Mouse (Mus musculus) hindbrain, embryonic 15.5 days (tissue): ENCODE measurements at regions not wholly inside any gene's neighbourhood (a gene's known extent, or its start where the extent isn't known, plus 50 kb on each side); places are given as distances from the start of the nearest gene placed in this dataset.
"Not testable (repeated sequence)": the region's sequence is repeated elsewhere in the genome, so short reads cannot be mapped to it uniquely, and the experiment has no call there.

Source experiments
- ATAC-seq: fragments of 200-750 bp; cut with Nextera tagmentation; 2 replicates; pipeline ENCODE4 v1.8.0; 2017; ENCODE audit warnings: low read depth, moderate number of reproducible peaks, moderate TSS enrichment; ENCODE audit not compliant: low FRiP score
- H3K27ac ChIP-seq: fragments of 300-500 bp; sonication (generic); replicated peaks from 2 replicates; pipeline ENCODE4 v1.5.1; 2015; ENCODE audit warnings: mild to moderate bottlenecking, inconsistent platforms
- H3K27me3 ChIP-seq: fragments of 300-500 bp; sonication (generic); 2 replicates; pipeline ENCODE4 v1.6.1; 2015; ENCODE audit warnings: control low read depth, inconsistent platforms
- H3K36me3 ChIP-seq: fragments of 300-500 bp; sonication (generic); 2 replicates; pipeline ENCODE4 v1.6.1; 2015; ENCODE audit warnings: control low read depth, inconsistent platforms
- H3K4me1 ChIP-seq: fragments of 300-500 bp; sonication (generic); replicated peaks from 2 replicates; pipeline ENCODE4 v1.6.1; 2015; ENCODE audit warnings: control low read depth, inconsistent platforms
- H3K4me2 ChIP-seq: fragments of 300-500 bp; sonication (generic); 2 replicates; pipeline ENCODE4 v1.6.1; 2015; ENCODE audit warnings: moderate library complexity, mild to moderate bottlenecking, inconsistent platforms
- H3K4me3 ChIP-seq: fragments of 300-500 bp; sonication (generic); 2 replicates; pipeline ENCODE4 v1.5.1; 2015; ENCODE audit warnings: mild to moderate bottlenecking, inconsistent platforms
- H3K9ac ChIP-seq: fragments of 300-500 bp; sonication (generic); 2 replicates; pipeline ENCODE4 v1.6.1; 2015; ENCODE audit warnings: inconsistent platforms
- H3K9me3 ChIP-seq: fragments of 300-500 bp; sonication (generic); 2 replicates; pipeline ENCODE4 v1.6.1; 2016; ENCODE audit warnings: control low read depth, inconsistent platforms
- WGBS: fragments of 180-500 bp; shearing (Covaris S2); methylation state at CpG from one replicate; pipeline ENCODE4 v1.1.7; 2015; 5-methylcytosine and 5-hydroxymethylcytosine counted together

DNA sequence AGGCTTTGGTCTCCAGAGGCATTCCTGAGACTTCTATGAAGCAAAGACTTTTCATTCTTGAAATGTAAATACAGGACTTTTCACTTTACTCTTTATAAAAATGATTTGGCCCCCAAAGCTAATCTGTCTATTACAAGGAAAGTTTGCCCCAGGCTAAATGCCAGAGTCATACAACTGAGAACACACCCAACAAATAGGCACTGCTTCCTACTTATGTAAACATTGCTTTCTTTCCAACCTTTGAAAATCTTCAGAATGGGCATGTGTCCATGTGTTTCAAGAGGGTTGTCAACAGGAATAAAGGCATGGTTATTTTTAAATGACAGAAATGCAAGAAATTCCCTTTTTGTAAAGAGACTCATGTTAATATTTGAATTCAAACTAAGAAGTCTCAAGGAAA is 248.4 kb downstream of the Lpin1 start:
- H3K9me3 ChIP-seq, result no peaks in the 10 kb centered on the region
- H3K27ac ChIP-seq, result no peak overlapping the region
- no peak overlapping the region for H3K9ac ChIP-seq
- H3K4me3 ChIP-seq, result no peak overlapping the region
- no peaks in the 10 kb centered on the region for H3K36me3 ChIP-seq
- no peaks in the 10 kb centered on the region for H3K4me1 ChIP-seq
- no peaks in the 10 kb centered on the region for H3K27me3 ChIP-seq
- H3K4me2 ChIP-seq, result no peak overlapping the region
- ATAC-seq, result no peak

DNA sequence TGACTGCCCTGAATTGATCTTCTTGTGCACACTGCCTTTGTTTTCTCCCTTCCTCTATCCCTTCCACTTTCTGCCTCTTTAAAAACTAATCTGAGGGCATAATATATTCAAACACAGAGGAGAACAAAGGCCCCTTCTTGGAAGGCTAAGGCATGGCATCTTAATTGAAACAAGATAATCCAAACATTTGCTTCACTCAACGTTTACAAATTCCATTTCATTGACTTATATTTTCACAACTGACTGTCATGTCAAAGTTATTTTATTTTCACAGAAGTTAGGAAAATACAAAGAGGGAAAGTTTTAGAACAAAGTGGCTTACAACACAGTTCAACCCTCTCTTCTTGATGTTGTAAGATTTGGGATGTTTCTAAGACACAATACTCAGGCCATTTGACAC is 251.9 kb downstream of the Lpin1 start:
- Histone ChIP-seq H3K27ac (no peak overlapping the region), H3K9me3 (no peaks in the 10 kb centered on the region), H3K4me1 (no peaks in the 10 kb centered on the region), H3K4me3 (no peak overlapping the region), H3K9ac (no peak overlapping the region), H3K4me2 (no peak overlapping the region), H3K36me3 (no peaks in the 10 kb centered on the region), H3K27me3 (no peaks in the 10 kb centered on the region)
- no peak for ATAC-seq
- WGBS, result 21% methylated on average over 1 of the region's 1 CpGs

DNA sequence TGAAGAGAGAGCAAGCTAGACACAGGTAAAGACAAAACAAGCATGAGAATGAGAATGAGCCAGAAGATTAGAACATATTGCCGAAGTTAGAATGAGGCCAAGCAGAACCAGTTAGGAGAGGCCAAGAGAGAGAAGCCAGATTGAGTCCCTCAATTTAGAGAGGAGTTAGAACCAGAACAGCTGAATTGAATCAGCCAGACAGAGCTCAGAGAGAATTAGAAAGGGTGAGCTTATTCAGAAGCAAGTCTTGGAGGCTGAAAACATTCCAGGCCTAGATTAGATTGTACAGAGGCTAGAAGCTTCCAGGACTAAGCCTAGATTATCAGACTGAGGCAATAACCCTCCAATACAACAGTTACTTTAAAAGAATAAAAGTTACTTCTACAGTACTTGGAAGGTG is 256.1 kb downstream of the Lpin1 start:
- H3K4me1 ChIP-seq, result no peaks in the 10 kb centered on the region
- H3K9me3 ChIP-seq, result no peaks in the 10 kb centered on the region
- no peak for ATAC-seq
- no peak overlapping the region for H3K4me2 ChIP-seq
- WGBS, result 89% methylated on average over 1 of the region's 1 CpGs
- no peaks in the 10 kb centered on the region for H3K36me3 ChIP-seq
- H3K9ac ChIP-seq, result no peak overlapping the region
- no peak overlapping the region for H3K27ac ChIP-seq
- H3K27me3 ChIP-seq, result no peaks in the 10 kb centered on the region
- H3K4me3 ChIP-seq, result no peak overlapping the region

DNA sequence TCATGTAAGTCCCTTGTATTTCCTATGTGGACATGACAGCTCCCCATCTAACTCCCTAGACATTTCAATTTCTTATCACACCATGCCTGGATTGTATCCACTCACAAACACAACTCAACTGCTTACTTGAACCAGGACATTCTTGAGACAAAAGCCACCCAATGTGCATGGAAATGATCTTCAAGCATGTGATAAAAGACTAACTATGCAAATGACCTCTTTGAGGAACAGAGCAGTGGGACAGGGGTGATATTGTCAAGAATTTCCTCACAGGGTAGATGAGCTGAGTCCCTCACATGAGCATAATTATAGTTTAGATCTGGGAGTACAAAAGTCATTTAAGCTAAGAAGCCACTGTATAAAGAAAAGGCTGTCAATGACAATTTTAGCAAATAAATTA is 259.0 kb downstream of the Lpin1 start:
- H3K4me3 ChIP-seq, result no peak overlapping the region
- H3K27me3 ChIP-seq, result no peaks in the 10 kb centered on the region
- no peaks in the 10 kb centered on the region for H3K9me3 ChIP-seq
- H3K4me2 ChIP-seq, result no peak overlapping the region
- no peak overlapping the region for H3K27ac ChIP-seq
- H3K36me3 ChIP-seq, result no peaks in the 10 kb centered on the region
- no peaks in the 10 kb centered on the region for H3K4me1 ChIP-seq
- ATAC-seq, result no peak
- no peak overlapping the region for H3K9ac ChIP-seq

DNA sequence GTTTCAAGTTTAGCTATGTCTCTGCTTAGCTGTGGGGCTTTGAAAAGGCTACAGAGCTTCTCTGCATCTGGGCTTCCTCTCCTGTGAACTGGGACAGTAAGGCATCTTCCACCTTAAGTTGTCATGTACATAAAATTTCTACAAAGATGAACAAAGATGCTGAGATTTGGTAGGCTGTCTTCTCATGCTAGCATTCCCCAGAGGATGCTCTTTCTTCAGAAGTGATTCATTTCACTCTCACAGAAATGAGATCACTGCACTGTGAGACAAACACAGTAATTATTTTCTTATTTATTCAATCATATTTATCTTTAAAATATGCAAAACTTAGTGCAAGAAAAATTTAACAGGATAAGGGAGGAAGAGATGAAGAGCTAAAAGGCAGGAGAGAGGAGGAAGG is 261.5 kb downstream of the Lpin1 start:
- no peaks in the 10 kb centered on the region for H3K4me1 ChIP-seq
- H3K4me3 ChIP-seq, result no peak overlapping the region
- H3K27ac ChIP-seq, result no peak overlapping the region
- no peak overlapping the region for H3K4me2 ChIP-seq
- no peak for ATAC-seq
- H3K9me3 ChIP-seq, result no peaks in the 10 kb centered on the region
- no peak overlapping the region for H3K9ac ChIP-seq
- H3K27me3 ChIP-seq, result no peaks in the 10 kb centered on the region
- no peaks in the 10 kb centered on the region for H3K36me3 ChIP-seq

DNA sequence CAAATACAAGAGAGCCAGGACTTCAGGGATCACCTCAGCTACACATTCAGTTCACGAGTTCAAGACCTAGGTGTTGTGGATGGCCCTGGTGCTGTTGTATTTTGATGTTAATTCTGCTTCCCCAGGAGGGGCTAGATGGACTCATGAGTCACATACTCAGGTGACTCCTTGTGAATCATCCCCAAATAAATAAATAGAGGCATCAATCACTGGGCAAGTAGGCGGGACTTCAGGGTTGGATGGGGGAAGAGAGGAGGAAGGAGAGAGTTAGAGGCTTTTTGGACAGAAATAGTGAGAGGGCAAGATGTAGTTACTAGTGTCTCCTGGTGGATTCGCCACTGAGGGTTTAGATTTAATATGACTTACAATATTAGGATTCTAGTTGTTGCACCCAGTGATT is 266.7 kb downstream of the Lpin1 start:
- Histone ChIP-seq H3K9me3 (no peaks in the 10 kb centered on the region), H3K9ac (no peak overlapping the region), H3K4me3 (no peak overlapping the region), H3K36me3 (no peaks in the 10 kb centered on the region), H3K4me2 (no peak overlapping the region), H3K27me3 (no peaks in the 10 kb centered on the region), H3K27ac (no peak overlapping the region), H3K4me1 (no peaks in the 10 kb centered on the region)
- WGBS, result 89% methylated on average over 3 of the region's 3 CpGs
- ATAC-seq, result no peak

DNA sequence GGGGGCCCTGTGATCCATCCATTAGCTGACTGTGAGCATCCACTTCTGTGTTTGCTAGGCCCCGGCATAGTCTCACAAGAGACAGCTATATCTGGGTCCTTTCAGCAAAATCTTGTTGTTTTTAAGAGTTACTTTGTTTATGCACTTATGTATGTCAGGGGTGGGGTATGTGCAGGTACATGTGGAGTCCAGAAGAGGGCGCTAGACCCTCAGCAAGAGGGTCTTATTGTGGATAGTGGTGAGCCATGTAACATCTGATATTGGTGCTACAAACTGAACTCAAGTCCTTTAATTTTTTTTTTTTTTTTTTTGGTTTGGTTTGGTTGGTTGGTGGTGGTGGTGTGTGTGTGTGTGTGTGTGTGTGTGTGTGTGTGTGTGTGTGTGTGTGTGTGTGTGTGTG is 268.7 kb downstream of the Lpin1 start:
- H3K36me3 ChIP-seq, ATAC-seq, H3K27me3 ChIP-seq, H3K4me1 ChIP-seq, H3K4me3 ChIP-seq, H3K9ac ChIP-seq, H3K4me2 ChIP-seq, H3K27ac ChIP-seq, H3K9me3 ChIP-seq: not testable (repeated sequence)
- WGBS, result 47% methylated on average over 2 of the region's 2 CpGs

DNA sequence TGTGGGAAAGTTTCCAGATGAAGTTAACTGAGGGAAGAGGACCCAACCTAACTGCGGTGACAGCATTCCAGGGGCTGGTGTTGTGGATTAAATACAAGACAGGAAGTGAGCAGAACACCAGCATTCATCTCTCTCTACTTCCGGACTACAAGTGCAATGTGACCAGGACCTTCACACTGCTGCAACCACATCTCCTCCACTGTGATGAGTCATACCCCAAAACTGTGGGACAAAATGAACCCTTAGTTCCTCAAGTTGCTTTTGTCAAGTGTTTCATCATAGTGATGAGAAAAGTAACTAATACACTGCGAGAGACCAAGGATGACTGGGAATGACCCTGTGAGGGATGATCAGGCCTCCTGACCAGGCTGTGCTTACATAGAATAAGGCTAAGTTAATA is 279.3 kb downstream of the Lpin1 start:
- WGBS, result 96% methylated on average over 3 of the region's 3 CpGs
- no peaks in the 10 kb centered on the region for H3K27me3 ChIP-seq
- H3K4me3 ChIP-seq, result no peak overlapping the region
- no peak overlapping the region for H3K9ac ChIP-seq
- no peak for ATAC-seq
- no peaks in the 10 kb centered on the region for H3K9me3 ChIP-seq
- no peaks in the 10 kb centered on the region for H3K4me1 ChIP-seq
- H3K27ac ChIP-seq, result no peak overlapping the region
- no peaks in the 10 kb centered on the region for H3K36me3 ChIP-seq
- H3K4me2 ChIP-seq, result no peak overlapping the region

DNA sequence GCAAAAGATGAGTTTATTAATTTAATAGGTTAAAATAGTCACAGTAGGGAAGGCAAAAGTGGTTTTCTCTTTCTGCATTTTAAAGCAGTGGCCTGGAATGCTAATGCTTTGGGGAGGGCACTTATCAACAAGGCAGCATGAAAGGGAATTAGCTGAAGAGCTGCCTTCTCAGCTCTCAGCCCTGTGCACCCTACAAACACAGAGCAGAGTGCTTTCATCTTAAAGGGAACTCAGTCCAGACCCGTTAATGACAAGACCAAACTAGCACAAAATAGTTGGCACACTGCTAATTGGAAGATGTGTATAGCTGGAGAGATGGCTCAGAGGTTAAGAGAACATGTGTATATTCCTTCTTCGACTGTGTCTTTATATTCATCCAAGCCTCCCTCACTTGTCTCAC is 281.6 kb downstream of the Lpin1 start:
- H3K27ac ChIP-seq, result no peak overlapping the region
- 74% methylated on average over 2 of the region's 2 CpGs for WGBS
- no peaks in the 10 kb centered on the region for H3K4me1 ChIP-seq
- no peak overlapping the region for H3K9ac ChIP-seq
- no peaks in the 10 kb centered on the region for H3K9me3 ChIP-seq
- no peak overlapping the region for H3K4me2 ChIP-seq
- ATAC-seq, result no peak
- H3K4me3 ChIP-seq, result no peak overlapping the region
- H3K36me3 ChIP-seq, result no peaks in the 10 kb centered on the region
- H3K27me3 ChIP-seq, result no peaks in the 10 kb centered on the region

DNA sequence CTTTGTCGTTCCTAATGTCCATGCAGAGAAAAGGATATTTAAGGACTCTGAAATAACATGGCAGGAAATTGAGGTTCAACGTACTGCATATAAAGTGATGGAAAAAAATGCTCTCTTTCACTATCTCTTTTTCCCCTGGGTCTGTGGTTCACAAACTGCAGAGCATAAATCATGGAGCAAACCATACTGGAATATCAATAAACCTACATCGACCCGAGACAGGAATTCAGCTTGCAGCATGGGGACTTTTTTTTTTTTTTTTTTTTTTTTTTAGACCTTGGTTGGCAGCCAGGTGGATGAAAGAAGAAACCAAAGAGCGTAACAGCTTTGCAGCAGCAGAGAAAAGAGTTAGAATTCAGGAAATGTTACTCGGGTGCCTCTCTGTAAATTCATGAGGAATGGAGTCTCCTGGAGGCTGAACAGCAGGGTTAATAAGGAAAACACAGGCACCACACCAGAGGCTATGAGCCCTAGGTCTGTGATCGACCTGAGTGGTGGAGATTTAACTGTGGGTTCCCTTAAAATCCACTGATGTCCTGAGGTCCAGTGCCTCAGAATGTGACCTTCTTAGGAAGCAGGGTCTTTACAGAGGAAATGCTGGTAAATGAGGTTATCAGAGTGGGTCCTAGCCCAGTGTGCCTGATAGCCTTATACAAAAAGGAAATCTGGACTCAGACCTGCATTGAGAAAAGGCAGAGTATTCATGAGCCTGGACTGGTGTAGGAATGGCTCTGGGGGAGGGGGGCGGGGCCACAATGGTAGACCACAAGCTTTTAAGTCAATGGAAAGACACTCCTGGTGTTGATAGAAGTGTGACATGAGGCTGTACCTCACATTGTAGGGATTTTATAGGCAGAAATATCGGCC is 290.0 kb downstream of the Lpin1 start:
- no peaks in the 10 kb centered on the region for H3K9me3 ChIP-seq
- no peaks in the 10 kb centered on the region for H3K36me3 ChIP-seq
- H3K27me3 ChIP-seq, result no peaks in the 10 kb centered on the region
- no peak overlapping the region for H3K9ac ChIP-seq
- peak overlapping the region; percentile 70 for H3K27ac ChIP-seq
- peaks cover 3% of the 10 kb centered on the region; the same call in 1 of the 2 replicates for H3K4me1 ChIP-seq
- 52% methylated on average over 9 of the region's 9 CpGs for WGBS
- H3K4me2 ChIP-seq, result no peak overlapping the region
- peak; percentile 73 for ATAC-seq
- H3K4me3 ChIP-seq, result no peak overlapping the region

DNA sequence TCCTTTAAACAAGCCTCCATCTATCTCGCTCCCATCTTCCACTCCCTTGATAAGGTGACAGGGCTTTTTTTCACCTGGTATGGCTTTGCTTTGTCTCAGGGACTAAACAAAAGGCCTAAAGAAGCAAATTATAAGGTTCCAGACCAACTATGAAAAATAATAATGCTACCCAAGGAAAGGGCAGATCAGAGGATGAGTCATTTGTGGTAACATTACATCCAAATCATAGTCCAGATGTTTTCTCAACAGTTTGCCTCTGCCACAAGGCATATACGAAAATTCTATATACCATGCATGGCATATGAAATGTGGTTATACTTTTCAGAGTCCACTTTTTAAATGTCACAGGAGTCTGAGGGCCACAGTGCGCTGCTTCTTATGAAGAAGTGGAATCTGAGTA is 302.7 kb downstream of the Lpin1 start:
- Histone ChIP-seq H3K4me2 (no peak overlapping the region), H3K27me3 (no peaks in the 10 kb centered on the region), H3K36me3 (no peaks in the 10 kb centered on the region), H3K9me3 (no peaks in the 10 kb centered on the region), H3K4me1 (no peaks in the 10 kb centered on the region), H3K9ac (no peak overlapping the region), H3K4me3 (no peak overlapping the region), H3K27ac (no peak overlapping the region)
- WGBS, result 87% methylated on average over 3 of the region's 3 CpGs
- no peak for ATAC-seq

DNA sequence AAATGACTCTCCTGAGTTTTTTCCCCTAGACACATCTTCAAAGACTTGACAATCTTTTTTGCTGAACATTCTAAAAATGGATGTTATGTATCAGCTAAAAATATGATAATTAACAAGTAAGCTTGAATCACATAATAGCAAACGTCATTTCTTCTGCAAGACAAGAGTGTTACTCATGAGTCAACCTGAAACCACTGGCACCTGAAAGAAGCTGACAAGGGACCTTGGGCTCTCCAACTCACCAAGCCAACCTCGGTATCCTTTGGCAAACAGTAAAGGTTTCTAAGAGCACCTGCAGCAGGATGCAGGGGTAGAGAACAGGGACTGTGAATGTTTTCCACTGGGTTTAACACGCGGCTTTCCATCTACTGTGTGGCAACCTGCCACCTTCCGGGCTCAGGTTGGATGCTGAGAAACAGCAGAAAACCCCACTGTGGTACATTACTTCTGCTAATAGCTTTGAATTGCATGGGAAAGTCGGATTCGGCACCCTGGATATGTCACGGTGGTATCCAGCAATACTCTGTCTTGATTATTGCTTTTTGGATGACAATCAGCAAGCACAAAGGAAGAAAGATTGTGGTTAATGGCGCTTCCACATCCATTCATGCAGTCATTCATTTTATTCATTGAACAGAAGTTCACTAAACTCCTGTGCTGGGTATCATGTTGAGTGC is 305.9 kb downstream of the Lpin1 start:
- Histone ChIP-seq H3K36me3 (no peaks in the 10 kb centered on the region), H3K4me2 (no peak overlapping the region), H3K27me3 (no peaks in the 10 kb centered on the region), H3K4me3 (no peak overlapping the region), H3K9ac (no peak overlapping the region), H3K4me1 (no peaks in the 10 kb centered on the region), H3K27ac (no peak overlapping the region), H3K9me3 (no peaks in the 10 kb centered on the region)
- peak; percentile 61 for ATAC-seq
- WGBS, result 66% methylated on average over 9 of the region's 9 CpGs

DNA sequence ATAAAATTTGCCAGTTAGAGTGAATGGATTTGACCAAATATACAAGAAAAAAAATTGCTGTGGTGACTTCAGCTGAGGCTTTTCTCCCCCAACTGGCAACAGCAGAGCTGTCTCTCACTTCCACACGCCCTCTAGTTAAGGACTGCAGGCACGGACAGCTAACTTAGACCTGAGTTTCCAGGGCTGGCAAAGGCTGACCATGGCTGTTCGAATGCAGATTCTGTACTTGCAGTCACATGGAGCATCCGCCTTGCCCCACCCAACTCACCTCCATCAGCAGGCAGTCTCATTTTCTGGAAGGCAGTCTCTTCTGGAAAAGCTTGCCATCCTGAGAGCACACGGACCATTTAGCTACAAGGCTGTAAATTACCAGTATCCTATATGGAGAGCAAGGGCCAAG is 325.7 kb downstream of the Lpin1 start:
- WGBS, result 88% methylated on average over 5 of the region's 5 CpGs

More for the DNA sequence above, 325.7 kb downstream of the Lpin1 start:
- Histone ChIP-seq H3K4me1 (no peaks in the 10 kb centered on the region), H3K4me2 (no peak overlapping the region), H3K27ac (no peak overlapping the region), H3K4me3 (no peak overlapping the region), H3K9me3 (no peaks in the 10 kb centered on the region), H3K36me3 (no peaks in the 10 kb centered on the region), H3K27me3 (no peaks in the 10 kb centered on the region), H3K9ac (no peak overlapping the region)
- no peak for ATAC-seq
